Mouse (Mus musculus) heart, embryonic 16.5 days (tissue): ENCODE results near the gene Cfb. TPM values are rescaled to one million over a fixed set of nuclear protein-coding genes. Genes with fewer than 3 reads are reported as not detected.
A peak's percentile ranks its signal among the peaks of the same experiment; 100 is the strongest.

Experiments used
- ATAC-seq: fragments of 200-750 bp; cut with Nextera tagmentation; replicated peaks from 2 replicates; pipeline ENCODE4 v1.8.0; 2017; ENCODE audit warnings: moderate number of reproducible peaks; ENCODE audit not compliant: insufficient read depth, low FRiP score; ENCODE audit errors: extremely low read depth
- H3K27ac ChIP-seq: fragments of 300-500 bp; sonication (generic); 2 replicates; pipeline ENCODE4 v1.5.1; 2014; ENCODE audit warnings: mild to moderate bottlenecking, low read length, control low read depth, moderate library complexity
- H3K27me3 ChIP-seq: fragments of 300-500 bp; sonication (generic); 2 replicates; pipeline ENCODE4 v1.6.1; 2014; ENCODE audit warnings: low read length, mixed read lengths; ENCODE audit not compliant: control insufficient read depth, insufficient read depth
- H3K36me3 ChIP-seq: fragments of 300-500 bp; sonication (generic); 2 replicates; pipeline ENCODE4 v1.6.1; 2014; ENCODE audit not compliant: control insufficient read depth, insufficient read depth
- H3K4me1 ChIP-seq: fragments of 300-500 bp; sonication (generic); 2 replicates; pipeline ENCODE4 v1.6.1; 2014; ENCODE audit warnings: low read length, mixed read lengths; ENCODE audit not compliant: control insufficient read depth, insufficient read depth
- H3K4me2 ChIP-seq: fragments of 300-500 bp; sonication (generic); 2 replicates; pipeline ENCODE4 v1.6.1; 2014; ENCODE audit warnings: low read depth, mild to moderate bottlenecking, control low read depth, low read length
- H3K4me3 ChIP-seq: fragments of 300-500 bp; sonication (generic); 2 replicates; pipeline ENCODE4 v1.5.1; 2014; ENCODE audit warnings: mild to moderate bottlenecking, control low read depth, low read length
- H3K9ac ChIP-seq: fragments of 300-500 bp; sonication (generic); 2 replicates; pipeline ENCODE4 v1.6.1; 2014; ENCODE audit warnings: low read length, control low read depth
- H3K9me3 ChIP-seq: fragments of 300-500 bp; sonication (generic); replicated peaks from 2 replicates; pipeline ENCODE4 v1.6.1; 2016; ENCODE audit warnings: low read length; ENCODE audit not compliant: control insufficient read depth
- whole genome bisulfite sequencing: fragments of 180-500 bp; shearing (Covaris S2); extraction: QIAGEN DNeasy Blood & Tissue Kit; methylation state at CpG from one replicate; pipeline ENCODE4 v1.1.7; 2014; 5-methylcytosine and 5-hydroxymethylcytosine counted together
- polyA plus RNA-seq: library from polyadenylated mRNA; unstranded; fragments of >200 nt; fragmentation: Nextera tagmentation; extraction: Ambion mirVana; gene quantifications from 2 replicates; pipeline ENCODE4 v1.2.1, GENCODE M21; 2015

Gene Cfb
- polyA plus RNA-seq, 1 experiment from 2014 or later, result 2.5 TPM

GRCm38 (mm10) chr17:34898160-34898586, 35.9 kb upstream of the Cfb start, which contains the start of the genes C2 and Ehmt2:
Gene C2, minus strand, starts transcription at chr17:34898265.
Gene Ehmt2, plus strand, starts transcription at chr17:34898469.
- Histone ChIP-seq H3K4me3 (peak within 1 kb of the TSS; percentile 91), H3K9ac (peak within 1 kb of the TSS; percentile 91), H3K27me3 (no peaks in the 10 kb centered on the region), H3K36me3 (peaks cover 17% of the 10 kb centered on the region), H3K4me1 (peaks cover 22% of the 10 kb centered on the region), H3K9me3 (no peaks in the 10 kb centered on the region), H3K27ac (peak within 1 kb of the TSS; percentile 96), H3K4me2 (peak within 1 kb of the TSS; percentile 79)
- WGBS, result under 1% methylated on average over 30 of the region's 44 CpGs
- peak; percentile 21 for ATAC-seq

GRCm38 (mm10) chr17:34897373-34898159, 35.2 kb upstream of the Cfb start:
- Histone ChIP-seq H3K27ac (peak overlapping the region; percentile 96), H3K27me3 (no peaks in the 10 kb centered on the region), H3K9ac (peak overlapping the region; percentile 91), H3K4me2 (peak overlapping the region; percentile 79), H3K9me3 (no peaks in the 10 kb centered on the region), H3K4me3 (peak overlapping the region; percentile 91), H3K4me1 (peaks cover 22% of the 10 kb centered on the region), H3K36me3 (peaks cover 11% of the 10 kb centered on the region)
- ATAC-seq, result no peak
- 9% methylated on average over 10 of the region's 10 CpGs for WGBS

- WGBS, result 81% methylated on average over 17 of the region's 17 CpGs
- Histone ChIP-seq H3K4me3 (no peak overlapping the region), H3K27ac (no peak overlapping the region)
Observed at GRCm38 (mm10) chr17:34896366-34896765, 34.0 kb upstream of the Cfb start.

GRCm38 (mm10) chr17:34895724-34896123, 33.4 kb upstream of the Cfb start:
- Histone ChIP-seq H3K36me3 (peaks cover 4% of the 10 kb centered on the region; the same call in 1 of the 2 replicates), H3K9ac (no peak overlapping the region; the same call in none of the 2 replicates), H3K4me3 (no peak overlapping the region), H3K4me2 (peak overlapping the region; percentile 86; the same call in 1 of the 2 replicates), H3K27me3 (no peaks in the 10 kb centered on the region), H3K9me3 (no peaks in the 10 kb centered on the region), H3K4me1 (peaks cover 22% of the 10 kb centered on the region), H3K27ac (no peak overlapping the region; the same call in 1 of the 2 replicates)
- no peak for ATAC-seq
- WGBS, result 93% methylated on average over 15 of the region's 15 CpGs

More at GRCm38 (mm10) chr17:34896366-34896765, 34.0 kb upstream of the Cfb start:
- Histone ChIP-seq H3K4me2 (no peak overlapping the region), H3K4me1 (peaks cover 22% of the 10 kb centered on the region), H3K36me3 (peaks cover 4% of the 10 kb centered on the region; the same call in 1 of the 2 replicates), H3K9me3 (no peaks in the 10 kb centered on the region), H3K9ac (no peak overlapping the region), H3K27me3 (no peaks in the 10 kb centered on the region)
- no peak for ATAC-seq

GRCm38 (mm10) chr17:34894801-34895530, 32.6 kb upstream of the Cfb start:
- peak; percentile 4 for ATAC-seq
- H3K27ac ChIP-seq, result peak overlapping the region; percentile 89
- 10% methylated on average over 48 of the region's 51 CpGs for WGBS

GRCm38 (mm10) chr17:34894074-34894597, 31.8 kb upstream of the Cfb start:
- peak; percentile 91 for ATAC-seq
- no peaks in the 10 kb centered on the region for H3K9me3 ChIP-seq
- H3K4me3 ChIP-seq, result peak overlapping the region; percentile 87
- H3K27me3 ChIP-seq, result no peaks in the 10 kb centered on the region
- peak overlapping the region; percentile 89 for H3K27ac ChIP-seq
- peaks cover 16% of the 10 kb centered on the region for H3K4me1 ChIP-seq
- WGBS, result under 1% methylated on average over 48 of the region's 51 CpGs
- H3K9ac ChIP-seq, result peak overlapping the region; percentile 91
- H3K36me3 ChIP-seq, result peaks cover 4% of the 10 kb centered on the region; the same call in 1 of the 2 replicates
- peak overlapping the region; percentile 86 for H3K4me2 ChIP-seq

More at GRCm38 (mm10) chr17:34894801-34895530, 32.6 kb upstream of the Cfb start:
- H3K9ac ChIP-seq, result peak overlapping the region; percentile 91
- no peaks in the 10 kb centered on the region for H3K27me3 ChIP-seq
- H3K4me2 ChIP-seq, result peak overlapping the region; percentile 86
- H3K4me1 ChIP-seq, result peaks cover 17% of the 10 kb centered on the region
- H3K4me3 ChIP-seq, result peak overlapping the region; percentile 87
- H3K9me3 ChIP-seq, result no peaks in the 10 kb centered on the region
- peaks cover 4% of the 10 kb centered on the region; the same call in 1 of the 2 replicates for H3K36me3 ChIP-seq

- H3K27ac ChIP-seq, result peak overlapping the region; percentile 46
- H3K27me3 ChIP-seq, result no peaks in the 10 kb centered on the region
- no peak for ATAC-seq
- peak overlapping the region; percentile 86 for H3K4me2 ChIP-seq
- H3K4me3 ChIP-seq, result peak overlapping the region; percentile 87; the same call in 1 of the 2 replicates
- H3K36me3 ChIP-seq, result peaks cover 4% of the 10 kb centered on the region; the same call in 1 of the 2 replicates
- 74% methylated on average over 12 of the region's 12 CpGs for WGBS
- H3K9ac ChIP-seq, result peak overlapping the region; percentile 42
- H3K4me1 ChIP-seq, result peaks cover 16% of the 10 kb centered on the region
- H3K9me3 ChIP-seq, result no peaks in the 10 kb centered on the region
Observed at GRCm38 (mm10) chr17:34893072-34893824, 30.9 kb upstream of the Cfb start.

- 93% methylated on average over 2 of the region's 2 CpGs for WGBS
- ATAC-seq, result no peak
- H3K4me2 ChIP-seq, result no peak overlapping the region
- H3K27me3 ChIP-seq, result no peaks in the 10 kb centered on the region
- peaks cover 6% of the 10 kb centered on the region for H3K4me1 ChIP-seq
- no peak overlapping the region for H3K4me3 ChIP-seq
- peaks cover 2% of the 10 kb centered on the region; the same call in 1 of the 2 replicates for H3K36me3 ChIP-seq
- H3K9me3 ChIP-seq, result no peaks in the 10 kb centered on the region
- H3K27ac ChIP-seq, result no peak overlapping the region
- no peak overlapping the region for H3K9ac ChIP-seq
Observed at GRCm38 (mm10) chr17:34891377-34891776, 29.1 kb upstream of the Cfb start.
